Mouse (Mus musculus) intestine, embryonic 15.5 days (tissue): ENCODE data around the gene Hoxa9. TPM values are rescaled to one million over a fixed set of nuclear protein-coding genes. Genes with fewer than 3 reads are reported as not detected.
A peak's percentile ranks its signal among the peaks of the same experiment; 100 is the strongest.

Experiments used
- ATAC-seq: fragments of 200-750 bp; cut with Nextera tagmentation; 2 replicates; pipeline ENCODE4 v1.8.0; 2017; ENCODE audit warnings: moderate TSS enrichment, moderate library complexity
- H3K27ac ChIP-seq: fragments of 300-500 bp; sonication (generic); 2 replicates; pipeline ENCODE4 v1.5.1; 2015; ENCODE audit warnings: mild to moderate bottlenecking, inconsistent platforms
- H3K27me3 ChIP-seq: fragments of 300-500 bp; sonication (generic); replicated peaks from 2 replicates; pipeline ENCODE4 v1.6.1; 2015; ENCODE audit warnings: inconsistent platforms
- H3K36me3 ChIP-seq: fragments of 300-500 bp; sonication (generic); 2 replicates; pipeline ENCODE4 v1.6.1; 2015; ENCODE audit warnings: inconsistent platforms
- H3K4me1 ChIP-seq: fragments of 300-500 bp; sonication (generic); replicated peaks from 2 replicates; pipeline ENCODE4 v1.6.1; 2015; ENCODE audit warnings: inconsistent platforms
- H3K4me2 ChIP-seq: fragments of 300-500 bp; sonication (generic); replicated peaks from 2 replicates; pipeline ENCODE4 v1.6.1; 2015; ENCODE audit warnings: mild to moderate bottlenecking, inconsistent platforms
- H3K4me3 ChIP-seq: fragments of 300-500 bp; sonication (generic); replicated peaks from 2 replicates; pipeline ENCODE4 v1.5.1; 2015; ENCODE audit warnings: inconsistent platforms
- H3K9ac ChIP-seq: fragments of 300-500 bp; sonication (generic); 2 replicates; pipeline ENCODE4 v1.6.1; 2015; ENCODE audit warnings: inconsistent platforms
- H3K9me3 ChIP-seq: fragments of 300-500 bp; sonication (generic); 2 replicates; pipeline ENCODE4 v1.6.1; 2016; ENCODE audit warnings: inconsistent platforms
- WGBS: fragments of 180-500 bp; shearing (Covaris S2); methylation state at CpG from one replicate; pipeline ENCODE4 v1.1.7; 2015; 5-methylcytosine and 5-hydroxymethylcytosine counted together
- polyA plus RNA-seq: library from polyadenylated mRNA; unstranded; fragments of >200 nt; fragmentation: Nextera tagmentation; extraction: Ambion mirVana; gene quantifications from 2 replicates; pipeline ENCODE4 v1.2.1, GENCODE M21; 2015

Gene Hoxa9
- polyA plus RNA-seq, 1 experiment from 2014 or later = 6.3 TPM

GRCm38 (mm10) chr6:52259081-52259790 lies 28.3 kb upstream of the Hoxa9 start:
- peak; percentile 50; the same call in 1 of the 2 replicates for ATAC-seq
- Histone ChIP-seq H3K4me2 (peak overlapping the region; percentile 79), H3K9ac (no peak overlapping the region), H3K27me3 (peaks cover 73% of the 10 kb centered on the region), H3K4me1 (peaks cover 13% of the 10 kb centered on the region), H3K27ac (no peak overlapping the region), H3K4me3 (peak overlapping the region; percentile 44), H3K36me3 (no peaks in the 10 kb centered on the region), H3K9me3 (no peaks in the 10 kb centered on the region)
- WGBS = 2% methylated on average over 25 of the region's 25 CpGs

DNA sequence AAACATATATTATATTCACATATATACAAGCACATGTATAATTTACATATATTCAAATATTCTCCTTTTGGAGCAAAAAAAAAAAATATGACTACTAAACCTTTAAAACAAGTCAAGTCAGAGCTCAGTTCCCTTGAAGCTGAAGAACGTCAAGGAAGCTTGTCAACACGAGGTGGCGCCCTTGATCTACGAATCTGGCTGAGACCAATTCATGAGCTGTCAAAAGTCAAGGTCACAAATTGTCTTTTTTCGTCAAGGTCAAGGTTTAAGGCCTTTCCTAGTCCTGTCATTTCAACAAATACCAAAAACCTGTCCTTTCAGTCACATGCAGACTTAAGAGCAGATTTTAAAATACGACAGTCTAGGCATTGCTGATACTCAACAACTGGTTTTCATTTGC lies 26.1 kb upstream of the Hoxa9 start:
- Histone ChIP-seq H3K4me2 (no peak overlapping the region), H3K9me3 (no peaks in the 10 kb centered on the region), H3K9ac (no peak overlapping the region), H3K36me3 (no peaks in the 10 kb centered on the region), H3K4me1 (peaks cover 17% of the 10 kb centered on the region), H3K4me3 (no peak overlapping the region), H3K27me3 (peaks cover 73% of the 10 kb centered on the region), H3K27ac (no peak overlapping the region)
- ATAC-seq = no peak
- WGBS = under 1% methylated on average over 6 of the region's 6 CpGs

DNA sequence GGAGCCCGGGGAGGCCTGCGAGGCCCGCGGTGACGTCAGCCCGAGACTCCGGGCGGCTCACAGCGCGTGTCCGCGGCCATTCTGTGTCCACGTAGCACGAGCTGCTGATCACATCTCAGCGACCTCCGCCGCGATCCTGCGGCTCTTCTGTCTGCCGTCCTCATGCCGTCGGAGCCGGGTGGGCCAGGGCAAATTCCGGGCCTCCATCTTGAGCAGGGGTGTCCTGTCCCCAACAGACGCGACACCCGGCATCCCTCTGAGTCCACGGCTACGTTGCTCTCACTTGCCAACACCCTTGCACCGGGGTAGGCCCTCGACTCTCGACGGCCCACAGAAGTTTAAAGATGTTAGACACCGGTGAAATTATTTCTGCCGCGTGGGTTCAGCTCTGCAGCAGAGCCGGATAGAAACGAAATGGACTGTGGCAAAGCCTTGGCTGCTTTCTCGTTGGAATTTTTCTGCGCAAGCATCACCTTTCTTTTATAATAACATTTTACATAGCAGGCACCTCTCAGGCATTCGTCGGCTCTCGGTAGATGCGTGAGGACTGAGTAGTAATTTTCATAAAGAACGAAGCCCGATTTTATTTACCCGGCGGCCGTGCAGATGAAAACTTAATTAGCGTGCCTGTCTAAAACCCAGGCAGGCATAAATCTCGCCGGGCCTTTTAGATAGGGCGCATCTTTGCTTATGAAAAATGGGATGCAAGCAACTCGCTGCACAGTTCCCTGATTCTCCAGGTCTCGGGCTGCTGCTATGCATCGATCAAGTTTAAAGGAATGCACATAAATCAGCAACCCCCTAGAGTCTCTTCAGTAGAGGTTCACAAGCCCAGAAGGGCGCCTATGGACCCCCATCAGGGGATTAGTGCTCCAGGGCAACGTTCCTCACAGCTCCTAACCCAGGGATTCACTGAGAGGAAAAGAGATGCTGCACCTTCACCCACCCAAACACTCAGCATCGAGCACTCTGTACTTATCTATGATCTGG lies 22.9 kb upstream of the Hoxa9 start:
- WGBS = 2% methylated on average over 59 of the region's 59 CpGs
- peaks cover 75% of the 10 kb centered on the region for H3K27me3 ChIP-seq
- H3K36me3 ChIP-seq = no peaks in the 10 kb centered on the region
- peak overlapping the region; percentile 39; the same call in 1 of the 2 replicates for H3K4me2 ChIP-seq
- no peak overlapping the region for H3K27ac ChIP-seq
- H3K9ac ChIP-seq = no peak overlapping the region
- peak overlapping the region; percentile 20 for H3K4me3 ChIP-seq
- no peaks in the 10 kb centered on the region for H3K9me3 ChIP-seq
- ATAC-seq = no peak
- H3K4me1 ChIP-seq = 0 out of 2 replicates have a peak, but pooled peaks cover 4% of the 10 kb centered on the region

DNA sequence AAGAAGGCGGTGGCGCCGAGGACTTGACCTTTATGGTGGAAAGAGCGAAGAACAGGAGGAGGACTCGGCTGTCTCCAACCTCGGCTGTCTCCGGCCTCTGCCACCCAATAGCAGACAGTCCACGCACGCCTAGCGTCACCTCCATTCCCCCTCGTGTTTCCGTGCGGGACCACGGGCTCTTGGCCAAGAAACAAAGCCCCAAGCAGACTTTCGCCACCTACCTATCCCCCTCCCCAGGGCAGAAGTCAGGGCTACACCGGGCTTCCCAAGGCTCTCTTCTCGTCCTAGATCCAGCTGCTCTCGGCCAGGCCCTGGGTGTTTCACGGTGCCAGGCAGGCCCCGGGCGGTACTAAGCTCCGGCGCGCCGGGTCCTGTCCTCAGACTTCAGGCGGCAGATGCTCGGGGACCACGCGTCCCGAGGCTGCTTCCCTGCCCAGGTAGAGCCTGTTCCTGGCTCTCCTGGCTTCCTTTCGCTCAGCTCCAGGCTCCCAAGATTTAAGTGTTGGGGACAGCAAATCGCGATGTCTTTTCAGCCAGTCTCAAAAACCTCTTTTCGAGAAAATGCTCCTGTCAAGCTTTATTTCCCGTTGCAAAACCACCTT lies 22.0 kb upstream of the Hoxa9 start:
- Histone ChIP-seq H3K4me3 (peak overlapping the region; percentile 10; the same call in 1 of the 2 replicates), H3K27ac (no peak overlapping the region), H3K9me3 (no peaks in the 10 kb centered on the region), H3K9ac (no peak overlapping the region), H3K4me2 (peak overlapping the region; percentile 39; the same call in 1 of the 2 replicates), H3K4me1 (0 out of 2 replicates have a peak, but pooled peaks cover 4% of the 10 kb centered on the region), H3K36me3 (no peaks in the 10 kb centered on the region), H3K27me3 (peaks cover 77% of the 10 kb centered on the region)
- ATAC-seq = no peak
- 3% methylated on average over 35 of the region's 35 CpGs for whole genome bisulfite sequencing

- peaks cover 82% of the 10 kb centered on the region for H3K27me3 ChIP-seq
- no peak for ATAC-seq
- H3K4me2 ChIP-seq = no peak overlapping the region
- H3K4me1 ChIP-seq = 0 out of 2 replicates have a peak, but pooled peaks cover 4% of the 10 kb centered on the region
- H3K27ac ChIP-seq = no peak overlapping the region
- H3K9ac ChIP-seq = no peak overlapping the region
- no peaks in the 10 kb centered on the region for H3K36me3 ChIP-seq
- H3K4me3 ChIP-seq = no peak overlapping the region
- no peaks in the 10 kb centered on the region for H3K9me3 ChIP-seq
- WGBS = 4% methylated on average over 24 of the region's 24 CpGs
These were observed 21.3 kb upstream of the Hoxa9 start for GRCm38 (mm10) chr6:52252016-52252774.

GRCm38 (mm10) chr6:52251177-52251879 lies 20.4 kb upstream of the Hoxa9 start:
- Histone ChIP-seq H3K4me1 (0 out of 2 replicates have a peak, but pooled peaks cover 6% of the 10 kb centered on the region), H3K9ac (no peak overlapping the region), H3K4me2 (no peak overlapping the region), H3K9me3 (no peaks in the 10 kb centered on the region), H3K36me3 (no peaks in the 10 kb centered on the region), H3K27me3 (peaks cover 85% of the 10 kb centered on the region), H3K27ac (no peak overlapping the region), H3K4me3 (no peak overlapping the region)
- no peak for ATAC-seq
- 12% methylated on average over 7 of the region's 7 CpGs for WGBS

DNA sequence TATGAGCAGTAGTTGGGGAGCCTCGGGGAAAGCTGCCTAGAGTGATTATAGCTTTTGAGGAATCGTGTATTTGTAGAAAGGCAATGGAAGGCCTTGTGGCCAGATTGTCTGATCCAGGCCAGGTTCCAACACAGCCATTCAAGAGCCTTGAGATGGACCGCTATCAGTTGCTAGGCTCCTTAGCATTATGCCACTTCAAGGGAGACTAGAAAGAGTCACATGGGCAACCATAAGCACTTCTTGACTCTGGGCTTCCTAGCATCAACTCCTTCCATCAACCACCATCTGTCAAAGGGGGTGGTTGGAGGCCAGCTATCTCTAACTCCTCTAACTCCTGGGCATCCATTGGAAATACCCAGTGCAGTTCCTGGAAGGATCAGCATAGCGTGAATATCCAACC lies 18.9 kb upstream of the Hoxa9 start:
- Histone ChIP-seq H3K4me2 (peak overlapping the region; percentile 30), H3K4me3 (no peak overlapping the region), H3K36me3 (no peaks in the 10 kb centered on the region), H3K27ac (no peak overlapping the region), H3K9ac (no peak overlapping the region), H3K4me1 (0 out of 2 replicates have a peak, but pooled peaks cover 18% of the 10 kb centered on the region), H3K9me3 (no peaks in the 10 kb centered on the region), H3K27me3 (peaks cover 91% of the 10 kb centered on the region)
- 6% methylated on average over 4 of the region's 4 CpGs for WGBS
- no peak for ATAC-seq

GRCm38 (mm10) chr6:52249415-52249738 lies 18.5 kb upstream of the Hoxa9 start:
- Histone ChIP-seq H3K9me3 (no peaks in the 10 kb centered on the region), H3K9ac (peak overlapping the region; percentile 23; the same call in 1 of the 2 replicates), H3K27me3 (peaks cover 94% of the 10 kb centered on the region), H3K4me1 (0 out of 2 replicates have a peak, but pooled peaks cover 18% of the 10 kb centered on the region), H3K4me2 (peak overlapping the region; percentile 30), H3K36me3 (no peaks in the 10 kb centered on the region), H3K27ac (no peak overlapping the region), H3K4me3 (no peak overlapping the region; the same call in 1 of the 2 replicates)
- WGBS = 2% methylated on average over 16 of the region's 16 CpGs
- no peak for ATAC-seq

DNA sequence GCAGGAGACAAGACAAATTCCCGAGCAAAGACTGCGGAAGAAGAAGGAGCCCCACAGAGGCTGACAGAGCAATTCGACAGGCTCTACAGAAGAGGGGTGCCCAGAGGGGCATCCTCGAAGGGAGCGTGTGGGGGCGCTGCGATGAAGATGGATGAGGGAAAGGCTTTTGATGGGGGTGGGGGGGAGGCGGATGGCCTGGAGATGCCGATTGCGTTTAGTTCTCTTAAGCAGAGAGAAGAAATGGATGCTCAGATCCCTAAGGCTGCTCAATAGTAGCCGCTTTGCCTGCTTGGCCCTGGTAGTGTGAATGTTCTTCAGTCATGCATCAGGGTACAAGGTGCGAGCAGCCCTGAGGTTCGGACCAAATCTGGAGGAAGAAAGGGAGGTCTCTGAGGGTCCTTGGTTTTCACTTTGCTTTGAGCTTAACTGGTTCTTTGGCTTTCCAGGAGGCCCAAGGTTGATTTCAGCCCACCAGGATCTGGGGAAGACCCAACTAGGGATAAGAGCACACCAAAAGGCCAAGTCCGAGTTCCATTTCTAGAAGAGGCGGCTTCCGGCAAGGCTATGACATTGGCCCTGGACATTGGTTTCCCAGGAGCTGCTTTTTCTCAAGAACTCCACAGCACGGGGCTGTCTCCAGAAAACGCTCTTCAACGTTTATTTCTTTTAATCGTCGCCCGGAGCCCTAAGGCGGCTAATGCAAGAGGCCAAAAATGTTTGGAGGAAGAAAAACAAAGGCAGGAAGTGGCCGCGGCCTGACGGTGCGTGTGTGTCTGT lies 17.9 kb upstream of the Hoxa9 start:
- peaks cover 93% of the 10 kb centered on the region for H3K27me3 ChIP-seq
- no peak for ATAC-seq
- H3K9ac ChIP-seq = 0 out of 2 replicates have a peak overlapping the region, but pooled peaks have one; percentile 23
- peak overlapping the region; percentile 30 for H3K4me2 ChIP-seq
- H3K4me3 ChIP-seq = no peak overlapping the region; the same call in 1 of the 2 replicates
- 0 out of 2 replicates have a peak, but pooled peaks cover 19% of the 10 kb centered on the region for H3K4me1 ChIP-seq
- no peaks in the 10 kb centered on the region for H3K9me3 ChIP-seq
- 2% methylated on average over 27 of the region's 27 CpGs for WGBS
- H3K36me3 ChIP-seq = no peaks in the 10 kb centered on the region
- no peak overlapping the region for H3K27ac ChIP-seq

DNA sequence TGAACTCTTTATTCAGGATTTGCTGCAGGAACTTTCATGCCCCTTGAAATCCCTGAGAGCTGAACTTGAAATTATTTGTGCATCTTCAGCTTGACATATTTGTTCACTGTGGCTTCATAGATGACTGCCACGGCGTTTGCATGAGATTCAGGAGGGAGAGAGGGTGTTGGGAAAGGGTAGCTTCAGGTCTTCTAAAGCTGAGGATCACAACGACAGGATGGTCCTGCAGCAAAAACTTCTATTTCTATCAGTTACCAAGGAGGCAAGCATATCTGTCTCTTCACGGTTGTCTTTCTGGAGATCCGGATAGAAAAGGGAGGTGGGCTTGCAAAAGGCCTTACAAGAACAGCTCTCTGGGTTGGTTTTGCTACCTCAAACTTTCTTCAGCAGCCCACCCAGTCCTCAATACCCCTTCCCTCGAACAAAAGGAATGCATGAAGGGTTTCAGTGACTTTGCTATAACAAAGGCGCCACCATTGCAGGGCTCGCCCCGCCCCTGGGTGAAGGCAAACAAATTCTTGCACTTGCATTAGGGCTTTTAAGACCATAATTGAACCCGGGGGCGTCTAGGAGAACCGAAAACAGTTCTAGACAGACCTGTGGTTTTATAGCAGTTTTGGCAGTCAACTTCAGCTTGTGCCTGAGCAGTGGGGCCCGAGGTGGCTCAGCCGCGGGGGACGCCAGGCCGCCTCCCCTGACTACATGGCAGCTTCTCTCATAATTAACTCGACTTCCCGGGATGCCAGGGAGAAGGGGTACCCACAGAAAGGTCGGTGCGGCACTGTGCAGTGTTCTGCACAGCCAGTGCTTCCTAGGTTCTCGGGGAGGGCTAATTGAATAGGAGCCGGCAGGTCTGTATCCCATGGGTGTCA lies 17.1 kb upstream of the Hoxa9 start:
- no peak overlapping the region for H3K4me3 ChIP-seq

More for the DNA sequence above, 17.1 kb upstream of the Hoxa9 start:
- H3K27ac ChIP-seq = no peak overlapping the region
- H3K36me3 ChIP-seq = no peaks in the 10 kb centered on the region
- H3K27me3 ChIP-seq = peaks cover 94% of the 10 kb centered on the region
- no peak overlapping the region for H3K9ac ChIP-seq
- H3K4me1 ChIP-seq = 0 out of 2 replicates have a peak, but pooled peaks cover 18% of the 10 kb centered on the region
- no peaks in the 10 kb centered on the region for H3K9me3 ChIP-seq
- WGBS = 2% methylated on average over 23 of the region's 23 CpGs
- H3K4me2 ChIP-seq = peak overlapping the region; percentile 30
- no peak for ATAC-seq
